Mouse (Mus musculus): ENCODE data around the gene Loxl1. TPM values are rescaled to one million over a fixed set of nuclear protein-coding genes. Genes with fewer than 3 reads are reported as not detected.

Gene Loxl1
- polyA plus RNA-seq, 1 experiment from 2014 or later: 47.0 TPM

Other genes with a start within 250 kb of the Loxl1 start
- gene Stra6, start 249.4 kb downstream of the Loxl1 start, polyA plus RNA-seq (2015; fragmentation: Nextera tagmentation; extraction: Ambion mirVana): 0.30 and 0.89 TPM in 2 replicates
- 0.20 and 0.24 TPM in 2 replicates for gene Ccdc33, start 194.4 kb downstream of the Loxl1 start, polyA plus RNA-seq (2015; fragmentation: Nextera tagmentation; extraction: Ambion mirVana)
- 27.5 and 27.7 TPM in 2 replicates for gene Islr, start 108.9 kb downstream of the Loxl1 start, polyA plus RNA-seq (2015; fragmentation: Nextera tagmentation; extraction: Ambion mirVana)
- 0.07 and 0.22 TPM in 2 replicates for gene Islr2, start 108.9 kb downstream of the Loxl1 start, polyA plus RNA-seq (2015; fragmentation: Nextera tagmentation; extraction: Ambion mirVana)
- 11.7 and 13.8 TPM in 2 replicates for gene Pml, start 63.4 kb downstream of the Loxl1 start, polyA plus RNA-seq (2015; fragmentation: Nextera tagmentation; extraction: Ambion mirVana)
- 28.2 and 28.3 TPM in 2 replicates for gene Stoml1, start 60.0 kb downstream of the Loxl1 start, polyA plus RNA-seq (2015; fragmentation: Nextera tagmentation; extraction: Ambion mirVana)
- not detected in 2 replicates for gene Tbc1d21, start 57.3 kb upstream of the Loxl1 start, polyA plus RNA-seq (2015; fragmentation: Nextera tagmentation; extraction: Ambion mirVana)
- 0.54 and 0.66 TPM in 2 replicates for gene Insyn1, start 175.4 kb upstream of the Loxl1 start, polyA plus RNA-seq (2015; fragmentation: Nextera tagmentation; extraction: Ambion mirVana)
- 24.1 and 24.5 TPM in 2 replicates for gene Cd276, start 242.3 kb upstream of the Loxl1 start, polyA plus RNA-seq (2015; fragmentation: Nextera tagmentation; extraction: Ambion mirVana)

Data from heart, embryonic 16.5 days (tissue).